Mouse (Mus musculus): Measurements from ENCODE around the gene Ush1g.

Gene Ush1g

GRCm38 (mm10) chr11:115270148-115270861, 51.5 kb downstream of the Ush1g start:
- DNase-seq (ENCODE audit: low spot score in 2 of 2), result peak; percentile 76 to 80

DNA sequence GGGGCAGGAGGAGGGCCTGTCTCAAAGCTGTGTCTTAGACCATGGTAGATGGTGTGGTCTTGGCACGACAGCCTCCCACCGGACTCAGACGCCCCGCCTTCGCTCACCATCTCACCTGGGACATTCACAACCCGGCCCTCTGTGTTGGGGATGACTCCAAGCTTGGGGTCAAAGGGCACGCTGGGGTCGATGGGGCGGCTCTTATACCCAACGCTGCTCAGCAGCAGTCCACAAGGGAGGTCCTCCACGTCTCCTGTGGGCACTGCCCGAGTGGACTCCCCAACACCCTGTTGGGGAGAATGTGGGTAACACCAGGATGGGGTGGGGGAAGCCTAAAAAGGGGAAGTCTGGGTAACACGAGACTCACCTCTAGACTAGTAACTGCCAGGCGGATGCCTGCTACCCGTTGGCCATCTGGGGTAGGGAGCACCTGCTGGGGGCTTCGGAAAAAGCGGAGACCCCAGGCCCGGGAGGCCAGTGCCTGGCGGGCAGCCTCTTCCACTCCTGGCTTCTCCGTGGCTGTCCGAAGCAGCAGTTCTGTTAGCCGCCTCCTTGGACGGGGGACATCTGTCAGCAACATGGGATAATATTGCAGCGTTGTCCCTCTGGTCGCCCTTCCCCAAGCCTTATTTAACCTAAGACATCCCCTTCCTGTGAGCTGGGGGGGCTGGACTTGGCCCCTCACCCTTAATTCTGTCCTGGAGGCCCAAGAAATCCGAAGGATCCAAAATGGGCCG, 52.3 kb downstream of the Ush1g start:
- no peak for DNase-seq (ENCODE audit: low spot score in 2 of 2)

DNA sequence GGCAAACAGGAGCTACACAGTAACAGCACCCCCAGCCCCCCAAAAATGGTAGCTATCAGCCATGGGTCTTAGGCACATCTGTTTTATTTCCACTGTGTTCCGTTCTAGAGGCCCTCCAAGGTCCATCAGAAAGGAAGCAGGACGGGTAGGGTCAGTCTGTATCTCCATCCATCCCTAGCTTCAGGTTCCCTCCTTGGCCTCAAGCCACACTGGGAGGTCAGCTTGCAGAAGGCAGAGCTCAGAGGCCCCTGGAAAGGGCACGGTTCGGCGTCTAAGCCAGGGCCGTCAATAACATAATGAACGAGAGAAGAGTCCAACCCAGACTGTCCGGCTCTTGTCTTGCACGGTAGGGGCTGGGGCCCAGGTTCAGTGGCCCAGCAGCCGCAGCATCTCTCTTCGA, 53.9 kb downstream of the Ush1g start:
- DNase-seq (ENCODE audit: low spot score in 2 of 2), result no peak

DNA sequence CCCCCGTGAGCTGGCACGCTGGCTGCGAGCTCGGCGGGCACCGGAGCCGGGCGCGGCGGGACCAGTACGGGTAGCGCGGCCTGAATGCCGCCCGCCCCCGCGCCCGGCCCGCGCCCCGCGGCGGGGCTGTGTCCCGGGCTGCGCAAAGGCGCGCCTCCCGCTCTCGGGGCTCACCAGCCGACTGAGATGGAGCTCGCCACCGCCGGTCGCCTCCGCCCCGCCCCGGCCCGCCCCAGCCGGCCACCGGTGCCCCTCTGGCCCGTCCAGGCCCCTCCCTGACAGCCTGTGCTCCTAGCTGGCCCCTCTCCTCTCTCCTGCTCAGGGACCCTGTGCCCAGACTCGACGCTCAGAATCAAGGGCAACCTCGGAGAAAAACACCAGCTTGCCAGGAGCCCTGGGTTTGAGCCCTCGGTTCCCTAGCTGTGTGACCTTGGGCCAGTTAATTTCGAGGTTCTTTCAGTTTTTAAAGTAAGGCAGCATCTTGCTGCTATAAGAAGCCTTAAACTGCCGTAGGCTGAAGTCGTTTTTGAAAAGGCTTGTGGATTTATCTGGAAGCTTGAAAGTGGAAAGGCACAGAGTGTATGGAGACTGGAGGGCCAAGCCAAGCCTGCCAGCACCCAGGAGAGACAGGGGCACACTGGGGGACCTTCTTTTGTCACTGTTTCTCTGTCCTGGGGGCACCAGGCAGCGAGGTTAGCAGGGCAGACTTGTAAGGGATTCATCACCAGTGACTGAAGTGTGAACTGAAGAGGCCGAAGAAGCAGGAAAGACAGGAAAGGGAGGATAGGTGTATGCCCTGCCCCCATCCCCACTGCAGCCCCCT, 54.6 kb downstream of the Ush1g start, which contains the start of gene Grin2c:
TSS of gene Grin2c (minus strand) at position 183 of the 823 bp plus-strand sequence.
- no peak for DNase-seq (ENCODE audit: low spot score in 2 of 2)

DNA sequence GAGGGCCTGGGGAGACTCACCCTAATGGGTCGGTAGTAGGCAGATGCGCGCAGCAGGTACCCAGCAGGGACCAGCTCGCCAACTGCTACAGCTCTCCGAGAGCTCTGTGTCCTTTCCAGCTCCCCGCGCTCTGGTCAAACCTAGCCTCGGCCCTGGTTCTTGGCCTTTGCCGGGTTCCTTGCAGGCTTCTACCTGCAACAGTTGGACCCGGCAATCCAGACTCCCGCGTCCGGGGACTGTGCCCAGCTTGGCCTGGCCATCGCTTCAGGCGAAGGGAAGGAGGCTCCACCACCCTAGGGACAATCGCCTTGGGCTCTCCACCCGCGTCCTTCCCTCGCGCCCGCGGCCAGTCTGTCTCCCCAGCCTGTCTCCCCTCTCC, 55.5 kb downstream of the Ush1g start:
- no peak for DNase-seq (ENCODE audit: low spot score in 2 of 2)

- no peak for DNase-seq (ENCODE audit: low spot score in 2 of 2)
Measured at GRCm38 (mm10) chr11:115265771-115266399, 56.0 kb downstream of the Ush1g start.
